Mouse (Mus musculus): ENCODE measurements around the gene Olfr30.

Gene Olfr30

DNA sequence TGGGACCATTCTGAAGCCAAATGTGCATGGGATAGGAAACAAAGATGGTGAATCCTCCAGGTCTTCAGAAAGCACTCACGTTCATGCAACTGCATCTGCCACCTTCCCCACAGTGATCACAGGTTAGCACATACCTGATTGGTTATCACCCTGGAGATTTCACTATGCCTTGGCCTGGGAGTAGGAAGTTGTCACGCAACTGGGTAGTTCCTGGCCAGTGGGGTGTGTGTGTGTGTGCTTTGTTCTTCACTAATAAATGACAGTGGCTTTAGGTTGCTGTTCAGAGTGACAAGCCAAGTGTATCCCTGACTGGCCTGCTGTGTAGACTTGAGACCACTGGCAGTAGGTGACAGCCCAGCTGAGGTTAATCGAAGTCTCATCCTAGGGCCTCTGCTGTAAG lies 29.8 kb downstream of the Olfr30 start, which contains the start of gene Gm12253:
TSS of gene Gm12253 (plus strand) at position 301 of the 400 bp plus-strand sequence.
- no peaks in the 10 kb centered on the region for H3K4me1 ChIP-seq (replicated peaks; ENCODE audit: low read depth, low read length)
- no peak for TF ChIP-seq CTCF (conservative IDR thresholded peaks at IDR 0.05; ENCODE audit: low read length)
- TF ChIP-seq NANOG (IDR thresholded peaks at IDR 0.05; ENCODE audit: borderline replicate concordance, low read length): no peak
- no peak for TF ChIP-seq POU5F1 (IDR thresholded peaks at IDR 0.05; ENCODE audit: borderline replicate concordance, low read length)

DNA sequence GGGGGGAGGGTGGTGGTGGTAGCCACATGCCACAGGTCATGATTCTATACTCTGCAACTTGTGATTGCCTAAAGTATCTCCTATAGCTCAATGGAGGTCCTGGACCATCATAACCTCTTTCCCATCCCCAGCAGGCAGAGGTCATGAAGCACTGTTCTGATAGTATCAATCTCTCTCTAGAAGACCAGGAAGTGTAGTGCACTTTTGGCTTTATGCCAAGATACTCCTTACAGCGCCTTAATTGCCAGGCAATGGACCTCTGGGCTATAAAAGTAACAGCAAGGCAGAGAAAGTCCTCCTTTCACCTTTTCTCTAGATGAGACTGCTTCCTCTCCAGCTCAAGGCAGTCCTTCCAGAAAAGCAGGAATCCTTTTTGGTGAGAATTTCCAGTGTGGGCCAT lies 41.3 kb downstream of the Olfr30 start, which contains the start of gene 1810065E05Rik:
TSS of gene 1810065E05Rik (plus strand) at position 297 of the 400 bp plus-strand sequence.
- H3K27me3 ChIP-seq (ENCODE audit: insufficient read depth, low read length): no peaks in the 10 kb centered on the region
- TF ChIP-seq POU5F1 (IDR thresholded peaks at IDR 0.05; ENCODE audit: borderline replicate concordance, low read length) (no peak), CTCF (conservative IDR thresholded peaks at IDR 0.05; ENCODE audit: low read length) (no peak), NANOG (IDR thresholded peaks at IDR 0.05; ENCODE audit: borderline replicate concordance, low read length) (no peak)

More for the DNA sequence above, 29.8 kb downstream of the Olfr30 start, which contains the start of gene Gm12253:
- Histone ChIP-seq H3K9me3 (ENCODE audit: low read length) (no peaks in the 10 kb centered on the region), H3K4me3 (replicated peaks; ENCODE audit: low read length) (no peak within 1 kb of the TSS), H3K27me3 (ENCODE audit: insufficient read depth, low read length) (no peaks in the 10 kb centered on the region), H3K36me3 (ENCODE audit: insufficient read depth, low read length) (no peaks in the 10 kb centered on the region)

DNA sequence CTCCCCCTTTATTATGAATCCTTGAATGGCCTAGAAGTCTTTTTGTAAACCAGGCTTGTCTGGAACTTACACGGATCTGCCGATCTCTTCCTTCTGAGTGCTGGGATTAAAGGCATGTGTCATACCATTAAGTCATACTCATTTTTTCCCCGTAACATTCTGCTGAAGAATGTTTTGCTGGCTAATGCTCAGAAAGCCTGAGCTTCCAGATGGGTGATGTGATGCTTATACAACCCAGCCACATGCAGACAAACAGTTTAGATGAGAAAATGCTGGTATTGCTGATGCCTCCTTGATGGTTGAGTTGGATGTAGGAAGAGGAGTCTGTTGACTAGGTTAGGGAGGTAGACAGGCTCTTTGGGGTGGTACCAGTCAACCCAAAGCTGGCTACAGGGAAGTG lies 43.7 kb downstream of the Olfr30 start:
- H3K4me3 ChIP-seq (replicated peaks; ENCODE audit: low read length): no peak overlapping the region
- no peaks in the 10 kb centered on the region for H3K27me3 ChIP-seq (ENCODE audit: insufficient read depth, low read length)
- H3K4me1 ChIP-seq (replicated peaks; ENCODE audit: low read depth, low read length): no peaks in the 10 kb centered on the region
- no peak for TF ChIP-seq POU5F1 (IDR thresholded peaks at IDR 0.05; ENCODE audit: borderline replicate concordance, low read length)
- TF ChIP-seq NANOG (IDR thresholded peaks at IDR 0.05; ENCODE audit: borderline replicate concordance, low read length): no peak
- TF ChIP-seq CTCF (conservative IDR thresholded peaks at IDR 0.05; ENCODE audit: low read length): no peak
- no peaks in the 10 kb centered on the region for H3K9me3 ChIP-seq (ENCODE audit: low read length)
- H3K36me3 ChIP-seq (ENCODE audit: insufficient read depth, low read length): no peaks in the 10 kb centered on the region

More for the DNA sequence above, 41.3 kb downstream of the Olfr30 start, which contains the start of gene 1810065E05Rik:
- Histone ChIP-seq H3K4me1 (replicated peaks; ENCODE audit: low read depth, low read length) (no peaks in the 10 kb centered on the region), H3K9me3 (ENCODE audit: low read length) (no peaks in the 10 kb centered on the region), H3K36me3 (ENCODE audit: insufficient read depth, low read length) (no peaks in the 10 kb centered on the region), H3K4me3 (replicated peaks; ENCODE audit: low read length) (no peak within 1 kb of the TSS)

DNA sequence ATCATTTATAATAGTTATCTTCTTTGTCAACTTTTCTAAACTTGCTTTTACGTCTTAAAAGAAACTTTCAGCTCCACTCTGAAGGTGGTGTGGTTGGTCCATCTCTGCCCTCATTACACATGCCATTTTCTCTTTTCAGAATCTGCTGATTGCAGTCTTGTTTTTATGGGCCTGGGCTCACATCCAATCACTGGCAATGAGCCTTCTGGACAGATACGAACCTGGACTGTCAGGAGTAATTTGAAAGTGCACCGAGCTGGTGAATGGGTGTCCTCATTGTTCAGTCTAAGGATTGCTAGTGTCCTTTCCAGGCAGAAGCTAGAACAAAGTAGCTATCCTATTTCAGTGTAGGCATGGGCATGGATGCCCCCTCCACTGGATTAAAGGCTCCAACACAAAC lies 54.0 kb downstream of the Olfr30 start:
- H3K27me3 ChIP-seq (ENCODE audit: insufficient read depth, low read length): no peaks in the 10 kb centered on the region

More for the DNA sequence above, 54.0 kb downstream of the Olfr30 start:
- H3K4me3 ChIP-seq (replicated peaks; ENCODE audit: low read length): no peak overlapping the region
- no peak for TF ChIP-seq NANOG (IDR thresholded peaks at IDR 0.05; ENCODE audit: borderline replicate concordance, low read length)
- TF ChIP-seq CTCF (conservative IDR thresholded peaks at IDR 0.05; ENCODE audit: low read length): no peak
- no peak for TF ChIP-seq POU5F1 (IDR thresholded peaks at IDR 0.05; ENCODE audit: borderline replicate concordance, low read length)
- no peaks in the 10 kb centered on the region for H3K4me1 ChIP-seq (replicated peaks; ENCODE audit: low read depth, low read length)
- H3K36me3 ChIP-seq (ENCODE audit: insufficient read depth, low read length): no peaks in the 10 kb centered on the region
- no peaks in the 10 kb centered on the region for H3K9me3 ChIP-seq (ENCODE audit: low read length)
